Mouse (Mus musculus): ENCODE data around the gene Cgas. TPM values are rescaled to one million over a fixed set of nuclear protein-coding genes. Genes with fewer than 3 reads are reported as not detected.

Cgas gene
- total RNA-seq, 2 experiments from 2014 or later, result 12.1 to 21.4 TPM

DNA sequence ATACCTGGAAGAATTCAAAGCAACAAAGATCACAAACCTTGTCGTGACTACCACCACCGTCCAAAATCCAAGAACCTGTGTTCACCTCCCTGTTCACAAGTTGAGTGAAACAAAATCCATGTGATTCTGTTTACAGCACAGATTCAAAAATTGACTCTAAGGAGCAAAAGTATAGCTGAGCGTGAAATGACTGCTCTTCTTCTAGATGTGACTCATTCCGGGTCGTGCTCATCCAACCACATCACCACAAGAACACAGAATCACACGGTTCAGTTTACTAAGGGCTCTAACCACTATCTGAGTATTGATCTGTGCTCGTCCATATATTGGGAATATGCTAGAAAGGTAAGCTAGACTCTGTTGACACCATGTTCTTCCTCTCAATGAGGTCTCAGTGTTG, 56.1 kb downstream of the Cgas start:
- ATAC-seq (ENCODE audit: poor library complexity, severe bottlenecking), result no peak

DNA sequence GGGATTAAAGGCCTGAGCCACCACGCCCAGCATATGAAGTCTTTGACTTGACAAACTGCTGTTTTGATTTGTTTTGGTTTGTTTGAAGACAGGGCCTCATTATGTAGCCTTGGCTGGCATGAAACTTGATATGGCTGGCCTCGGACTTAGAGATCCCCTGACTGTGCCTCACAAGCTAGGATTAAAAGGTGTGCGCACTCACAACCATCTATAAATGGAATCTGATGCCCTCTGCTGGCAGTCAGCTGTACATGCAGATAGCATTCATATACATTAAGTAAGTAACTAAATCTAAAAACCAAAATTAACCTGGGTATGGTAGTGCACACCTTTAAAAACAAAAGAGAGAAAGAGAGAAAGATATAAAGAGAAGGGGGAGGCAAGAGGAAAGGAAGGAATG, 57.1 kb downstream of the Cgas start:
- no peak for ATAC-seq (ENCODE audit: poor library complexity, severe bottlenecking)

Other genes starting within 250 kb of the Cgas start
- not detected in 2 replicates for gene Gsta1, start 212.6 kb downstream of the Cgas start, total RNA-seq (2015)
- gene Gsta1, start 212.6 kb downstream of the Cgas start, total RNA-seq (2017), result not detected in 2 replicates
- gene Gm3776, start 186.1 kb downstream of the Cgas start, total RNA-seq (2015), result not detected in 2 replicates
- not detected in 2 replicates for gene Gm3776, start 186.1 kb downstream of the Cgas start, total RNA-seq (2017)
- not detected in 2 replicates for gene Gm10639, start 153.3 kb downstream of the Cgas start, total RNA-seq (2015)
- not detected in 2 replicates for gene Gm10639, start 153.3 kb downstream of the Cgas start, total RNA-seq (2017)
- not detected in 2 replicates for gene Omt2a, start 128.4 kb downstream of the Cgas start, total RNA-seq (2015)
- not detected in 2 replicates for gene Omt2a, start 128.4 kb downstream of the Cgas start, total RNA-seq (2017)
- not detected in 2 replicates for gene Omt2b, start 115.6 kb downstream of the Cgas start, total RNA-seq (2015)
- gene Omt2b, start 115.6 kb downstream of the Cgas start, total RNA-seq (2017), result not detected in 2 replicates
- not detected in 2 replicates for gene Gsta2, start 87.4 kb downstream of the Cgas start, total RNA-seq (2015)
- not detected in 2 replicates for gene Gsta2, start 87.4 kb downstream of the Cgas start, total RNA-seq (2017)
- not detected in 2 replicates for gene Dppa5a, start 75.1 kb downstream of the Cgas start, total RNA-seq (2015)
- not detected in 2 replicates for gene Dppa5a, start 75.1 kb downstream of the Cgas start, total RNA-seq (2017)
- not detected in 2 replicates for gene Ooep, start 64.5 kb downstream of the Cgas start, total RNA-seq (2015)
- gene Ooep, start 64.5 kb downstream of the Cgas start, total RNA-seq (2017), result not detected in 2 replicates
- gene Ddx43, start 47.5 kb downstream of the Cgas start, total RNA-seq (2015), result 0.39 TPM in 1 of 2 replicates, not detected in the other
- gene Ddx43, start 47.5 kb downstream of the Cgas start, total RNA-seq (2017), result 0.08 TPM in 1 of 2 replicates, not detected in the other
- 21.1 and 22.3 TPM in 2 replicates for gene Mto1, start 5.0 kb upstream of the Cgas start, total RNA-seq (2015)
- gene Mto1, start 5.0 kb upstream of the Cgas start, total RNA-seq (2017), result 26.4 and 28.9 TPM in 2 replicates
- gene Gm17324, start 5.5 kb upstream of the Cgas start, total RNA-seq (2015), result not detected in 2 replicates
- gene Gm17324, start 5.5 kb upstream of the Cgas start, total RNA-seq (2017), result not detected in 2 replicates
- gene Eef1a1, start 45.9 kb upstream of the Cgas start, total RNA-seq (2015), result 11,658 and 12,645 TPM in 2 replicates
- gene Eef1a1, start 45.9 kb upstream of the Cgas start, total RNA-seq (2017), result 9,740 and 9,937 TPM in 2 replicates
- 8.8 and 10.2 TPM in 2 replicates for gene Slc17a5, start 144.8 kb upstream of the Cgas start, total RNA-seq (2015)
- gene Slc17a5, start 144.8 kb upstream of the Cgas start, total RNA-seq (2017), result 5.6 and 8.0 TPM in 2 replicates
- gene Cd109, start 172.3 kb upstream of the Cgas start, total RNA-seq (2015), result 2.0 and 3.2 TPM in 2 replicates
- 2.2 and 2.5 TPM in 2 replicates for gene Cd109, start 172.3 kb upstream of the Cgas start, total RNA-seq (2017)